Mouse (Mus musculus) cortical plate, adult 2 months (tissue): ENCODE measurements around the gene Gm11032.

Experiments
- CTCF ChIP-seq: fragments of 200-500 bp; IDR thresholded peaks from 2 replicates; pipeline ENCODE4 v1.5.1; 2011; ENCODE audit warnings: mild to moderate bottlenecking, control low read depth, low read length; ENCODE audit not compliant: insufficient read depth; ENCODE audit errors: extremely low read depth
- POLR2A ChIP-seq: fragments of 200-500 bp; IDR thresholded peaks from 2 replicates; pipeline ENCODE4 v1.6.1; 2011; ENCODE audit warnings: mild to moderate bottlenecking, low read length, control low read depth; ENCODE audit not compliant: insufficient read depth; ENCODE audit errors: extremely low read depth

- TF ChIP-seq CTCF (no peak), POLR2A (no peak)
Measured at GRCm38 (mm10) chr11:4661324-4661723, 41.5 kb downstream of the Gm11032 start.
